Mouse (Mus musculus): ENCODE data around the gene Fryl. TPM values are rescaled to one million over a fixed set of nuclear protein-coding genes. Genes with fewer than 3 reads are reported as not detected.

Fryl gene
- polyA plus RNA-seq, 1 experiment from 2014 or later: 36.8 TPM

GRCm38 (mm10) chr5:73162492-73162891 is 93.9 kb downstream of the Fryl start:
- Histone ChIP-seq H3K9me3 (ENCODE audit: control insufficient read depth, low read length) (no peaks in the 10 kb centered on the region), H3K36me3 (ENCODE audit: control insufficient read depth, insufficient read depth, low read length) (no peaks in the 10 kb centered on the region), H3K4me3 (ENCODE audit: low read depth, low read length) (no peak overlapping the region), H3K9ac (ENCODE audit: low read length) (no peak overlapping the region), H3K4me2 (ENCODE audit: low read length) (no peak overlapping the region), H3K27ac (ENCODE audit: low read depth) (no peak overlapping the region), H3K4me1 (replicated peaks; ENCODE audit: control insufficient read depth, insufficient read depth, low read length) (peaks cover 1% of the 10 kb centered on the region; the same call in 1 of the 2 replicates), H3K27me3 (replicated peaks; ENCODE audit: control insufficient read depth, insufficient read depth, low read length) (no peaks in the 10 kb centered on the region)
- no peak for ATAC-seq (replicated peaks; ENCODE audit: low FRiP score, low TSS enrichment, low read depth)
- WGBS: 78% methylated on average over 2 of the region's 2 CpGs
- no peak for DNase-seq (ENCODE audit: low spot score)

GRCm38 (mm10) chr5:73160440-73160839 is 96.0 kb downstream of the Fryl start:
- peaks cover 15% of the 10 kb centered on the region for H3K4me1 ChIP-seq (replicated peaks; ENCODE audit: control insufficient read depth, insufficient read depth, low read length)
- no peak for DNase-seq (ENCODE audit: low spot score)

GRCm38 (mm10) chr5:73157502-73157901 is 98.9 kb downstream of the Fryl start:
- Histone ChIP-seq H3K36me3 (ENCODE audit: control insufficient read depth, insufficient read depth, low read length) (no peaks in the 10 kb centered on the region), H3K9ac (ENCODE audit: low read length) (no peak overlapping the region), H3K9me3 (ENCODE audit: control insufficient read depth, low read length) (no peaks in the 10 kb centered on the region), H3K4me3 (ENCODE audit: low read depth, low read length) (no peak overlapping the region), H3K27ac (ENCODE audit: low read depth) (no peak overlapping the region), H3K4me1 (replicated peaks; ENCODE audit: control insufficient read depth, insufficient read depth, low read length) (peaks cover 15% of the 10 kb centered on the region), H3K4me2 (ENCODE audit: low read length) (no peak overlapping the region), H3K27me3 (replicated peaks; ENCODE audit: control insufficient read depth, insufficient read depth, low read length) (no peaks in the 10 kb centered on the region)
- WGBS: 79% methylated on average over 6 of the region's 6 CpGs
- ATAC-seq (replicated peaks; ENCODE audit: low FRiP score, low TSS enrichment, low read depth) (no peak), DNase-seq (ENCODE audit: low spot score) (no peak)

More at GRCm38 (mm10) chr5:73160440-73160839, 96.0 kb downstream of the Fryl start:
- no peak for ATAC-seq (replicated peaks; ENCODE audit: low FRiP score, low TSS enrichment, low read depth)
- Histone ChIP-seq H3K36me3 (ENCODE audit: control insufficient read depth, insufficient read depth, low read length) (no peaks in the 10 kb centered on the region), H3K4me2 (ENCODE audit: low read length) (no peak overlapping the region), H3K9me3 (ENCODE audit: control insufficient read depth, low read length) (no peaks in the 10 kb centered on the region), H3K4me3 (ENCODE audit: low read depth, low read length) (no peak overlapping the region), H3K27me3 (replicated peaks; ENCODE audit: control insufficient read depth, insufficient read depth, low read length) (no peaks in the 10 kb centered on the region), H3K9ac (ENCODE audit: low read length) (no peak overlapping the region), H3K27ac (ENCODE audit: low read depth) (no peak overlapping the region)
- 91% methylated on average over 9 of the region's 9 CpGs for WGBS

GRCm38 (mm10) chr5:73157009-73157408 is 99.4 kb downstream of the Fryl start:
- H3K9ac ChIP-seq (ENCODE audit: low read length): no peak overlapping the region
- 64% methylated on average over 5 of the region's 5 CpGs for WGBS
- no peak for ATAC-seq (replicated peaks; ENCODE audit: low FRiP score, low TSS enrichment, low read depth)
- H3K4me2 ChIP-seq (ENCODE audit: low read length): no peak overlapping the region
- no peaks in the 10 kb centered on the region for H3K27me3 ChIP-seq (replicated peaks; ENCODE audit: control insufficient read depth, insufficient read depth, low read length)
- H3K9me3 ChIP-seq (ENCODE audit: control insufficient read depth, low read length): no peaks in the 10 kb centered on the region
- H3K4me3 ChIP-seq (ENCODE audit: low read depth, low read length): no peak overlapping the region
- no peak overlapping the region for H3K27ac ChIP-seq (ENCODE audit: low read depth)
- H3K36me3 ChIP-seq (ENCODE audit: control insufficient read depth, insufficient read depth, low read length): no peaks in the 10 kb centered on the region
- no peak for DNase-seq (ENCODE audit: low spot score)
- peaks cover 15% of the 10 kb centered on the region for H3K4me1 ChIP-seq (replicated peaks; ENCODE audit: control insufficient read depth, insufficient read depth, low read length)

- Histone ChIP-seq H3K27ac (ENCODE audit: low read depth) (no peak overlapping the region), H3K36me3 (ENCODE audit: control insufficient read depth, insufficient read depth, low read length) (no peaks in the 10 kb centered on the region), H3K27me3 (replicated peaks; ENCODE audit: control insufficient read depth, insufficient read depth, low read length) (no peaks in the 10 kb centered on the region), H3K9ac (ENCODE audit: low read length) (no peak overlapping the region), H3K4me2 (ENCODE audit: low read length) (no peak overlapping the region), H3K4me1 (replicated peaks; ENCODE audit: control insufficient read depth, insufficient read depth, low read length) (peaks cover 15% of the 10 kb centered on the region), H3K9me3 (ENCODE audit: control insufficient read depth, low read length) (no peaks in the 10 kb centered on the region), H3K4me3 (ENCODE audit: low read depth, low read length) (no peak overlapping the region)
- DNase-seq (ENCODE audit: low spot score) (peak; percentile 57), ATAC-seq (replicated peaks; ENCODE audit: low FRiP score, low TSS enrichment, low read depth) (0 out of 2 replicates have a peak, but pooled peaks have one; percentile 51)
- 53% methylated on average over 15 of the region's 15 CpGs for WGBS
These were observed 100.0 kb downstream of the Fryl start for GRCm38 (mm10) chr5:73156226-73156926.

GRCm38 (mm10) chr5:73153802-73154465 is 102.5 kb downstream of the Fryl start:
- DNase-seq (ENCODE audit: low spot score): no peak
- Histone ChIP-seq H3K36me3 (ENCODE audit: control insufficient read depth, insufficient read depth, low read length) (no peaks in the 10 kb centered on the region), H3K9me3 (ENCODE audit: control insufficient read depth, low read length) (no peaks in the 10 kb centered on the region), H3K27me3 (replicated peaks; ENCODE audit: control insufficient read depth, insufficient read depth, low read length) (no peaks in the 10 kb centered on the region), H3K4me2 (ENCODE audit: low read length) (no peak overlapping the region), H3K27ac (ENCODE audit: low read depth) (no peak overlapping the region), H3K4me1 (replicated peaks; ENCODE audit: control insufficient read depth, insufficient read depth, low read length) (peaks cover 15% of the 10 kb centered on the region), H3K9ac (ENCODE audit: low read length) (no peak overlapping the region), H3K4me3 (ENCODE audit: low read depth, low read length) (no peak overlapping the region)
- no peak for ATAC-seq (replicated peaks; ENCODE audit: low FRiP score, low TSS enrichment, low read depth)
- WGBS: 94% methylated on average over 14 of the region's 14 CpGs

GRCm38 (mm10) chr5:73152206-73152605 is 104.2 kb downstream of the Fryl start:
- no peak overlapping the region for H3K9ac ChIP-seq (ENCODE audit: low read length)
- no peak overlapping the region for H3K4me2 ChIP-seq (ENCODE audit: low read length)
- no peak overlapping the region for H3K4me3 ChIP-seq (ENCODE audit: low read depth, low read length)
- H3K27me3 ChIP-seq (replicated peaks; ENCODE audit: control insufficient read depth, insufficient read depth, low read length): no peaks in the 10 kb centered on the region
- ATAC-seq (replicated peaks; ENCODE audit: low FRiP score, low TSS enrichment, low read depth) (no peak), DNase-seq (ENCODE audit: low spot score) (no peak)
- no peaks in the 10 kb centered on the region for H3K9me3 ChIP-seq (ENCODE audit: control insufficient read depth, low read length)
- H3K36me3 ChIP-seq (ENCODE audit: control insufficient read depth, insufficient read depth, low read length): no peaks in the 10 kb centered on the region
- H3K27ac ChIP-seq (ENCODE audit: low read depth): no peak overlapping the region
- peaks cover 10% of the 10 kb centered on the region for H3K4me1 ChIP-seq (replicated peaks; ENCODE audit: control insufficient read depth, insufficient read depth, low read length)

GRCm38 (mm10) chr5:73150877-73151445 is 105.5 kb downstream of the Fryl start:
- H3K9me3 ChIP-seq (ENCODE audit: control insufficient read depth, low read length): no peaks in the 10 kb centered on the region
- H3K27me3 ChIP-seq (replicated peaks; ENCODE audit: control insufficient read depth, insufficient read depth, low read length): no peaks in the 10 kb centered on the region
- 89% methylated on average over 6 of the region's 6 CpGs for WGBS
- ATAC-seq (replicated peaks; ENCODE audit: low FRiP score, low TSS enrichment, low read depth) (no peak), DNase-seq (ENCODE audit: low spot score) (no peak)
- H3K4me1 ChIP-seq (replicated peaks; ENCODE audit: control insufficient read depth, insufficient read depth, low read length): peaks cover 1% of the 10 kb centered on the region; the same call in 1 of the 2 replicates
- H3K9ac ChIP-seq (ENCODE audit: low read length): no peak overlapping the region
- H3K4me3 ChIP-seq (ENCODE audit: low read depth, low read length): no peak overlapping the region
- H3K36me3 ChIP-seq (ENCODE audit: control insufficient read depth, insufficient read depth, low read length): peaks cover 7% of the 10 kb centered on the region; the same call in 1 of the 2 replicates
- H3K27ac ChIP-seq (ENCODE audit: low read depth): no peak overlapping the region
- H3K4me2 ChIP-seq (ENCODE audit: low read length): no peak overlapping the region
